In genomic region chr2:29889991-29890833, GRCm38 (mm10) we compare ENCODE assay signal across 8 mouse cellular contexts. TPM values are rescaled to one million over a fixed set of nuclear protein-coding genes. Genes with fewer than 3 reads are reported as not detected.
DNase-seq lines count a peak whose midpoint lies in the region; ATAC-seq and TF ChIP-seq lines count a peak whose summit lies in the region.

No protein-coding gene starts in this region.

- ATAC-seq in forebrain, embryonic 14.5 days = peak; percentile 89
- ATAC-seq in liver, postnatal 0 days = peak; percentile 88
- ATAC-seq in neural tube, embryonic 13.5 days (ENCODE audit: low read depth) = peak; percentile 92

- peak; percentile 14; the same call in 1 of the 2 replicates for TF ChIP-seq EP300 in liver, postnatal 0 days (IDR thresholded peaks at IDR 0.05; ENCODE audit: low read depth)

- no peaks in the 10 kb centered on the region for H3K9me3 ChIP-seq in ES-E14 (ENCODE audit: control insufficient read depth, insufficient read depth, low read depth, low read length)
- no peaks in the 10 kb centered on the region for H3K9me3 ChIP-seq in forebrain, embryonic 14.5 days (replicated peaks; ENCODE audit: control insufficient read depth, low read length)
- H3K9me3 ChIP-seq in liver, postnatal 0 days (ENCODE audit: low read length) = no peaks in the 10 kb centered on the region
- no peaks in the 10 kb centered on the region for H3K9me3 ChIP-seq in neural tube, embryonic 13.5 days

- H3K36me3 ChIP-seq in ES-E14 (ENCODE audit: control insufficient read depth, insufficient read depth, low read length, poor library complexity, severe bottlenecking) = peaks cover 31% of the 10 kb centered on the region
- H3K36me3 ChIP-seq in forebrain, embryonic 14.5 days (ENCODE audit: control insufficient read depth, insufficient read depth, low read length) = peaks cover 34% of the 10 kb centered on the region
- peaks cover 37% of the 10 kb centered on the region for H3K36me3 ChIP-seq in liver, postnatal 0 days (replicated peaks; ENCODE audit: insufficient read depth, low read length)
- peaks cover 39% of the 10 kb centered on the region for H3K36me3 ChIP-seq in neural tube, embryonic 13.5 days
- H3K36me3 ChIP-seq in testis, adult 2 months (ENCODE audit: control insufficient read depth, insufficient read depth, low read length) = peaks cover 8% of the 10 kb centered on the region

- peak overlapping the region; percentile 80 for H3K27ac ChIP-seq in ES-E14 (ENCODE audit: insufficient read depth, low read depth, low read length, poor library complexity, severe bottlenecking)
- H3K27ac ChIP-seq in forebrain, embryonic 14.5 days (ENCODE audit: low read depth, low read length) = peak overlapping the region; percentile 78
- H3K27ac ChIP-seq in liver, postnatal 0 days (ENCODE audit: low read depth) = peak overlapping the region; percentile 97
- H3K27ac ChIP-seq in neural tube, embryonic 13.5 days (replicated peaks) = peak overlapping the region; percentile 90
- peak overlapping the region; percentile 98 for H3K27ac ChIP-seq in testis, adult 2 months (ENCODE audit: control insufficient read depth, insufficient read depth, low read depth, low read length)

- peaks cover 5% of the 10 kb centered on the region; the same call in 1 of the 2 replicates for H3K27me3 ChIP-seq in forebrain, embryonic 14.5 days (replicated peaks; ENCODE audit: control insufficient read depth, insufficient read depth, low read length)
- H3K27me3 ChIP-seq in liver, postnatal 0 days (ENCODE audit: insufficient read depth, low read length) = no peaks in the 10 kb centered on the region
- H3K27me3 ChIP-seq in neural tube, embryonic 13.5 days = no peaks in the 10 kb centered on the region
- H3K27me3 ChIP-seq in testis, adult 2 months (ENCODE audit: control insufficient read depth, insufficient read depth, low read length) = no peaks in the 10 kb centered on the region

- in situ Hi-C loops in ES-E14 (cut with MboI; ENCODE audit: low sequenced_read_pairs in 2 of 2, unreplicated experiment in 2 of 2) = no loop called here

- DNase-seq in ES-E14 (ENCODE audit: low read depth, low spot score) = peak; percentile 89
- peak; percentile 89 for DNase-seq in cerebellum, adult 11 months
- DNase-seq in forebrain, embryonic 14.5 days (ENCODE audit: low spot score) = peak; percentile 89
- DNase-seq in heart, postnatal 14 days = peak; percentile 77 to 82
- DNase-seq in layer of hippocampus, adult 11-12 months (ENCODE audit: low spot score) = peak; percentile 83
- DNase-seq in liver, postnatal 0 days = peak; percentile 93

- under 1% methylated on average over 60 of the region's 61 CpGs for WGBS in forebrain, embryonic 14.5 days
- 2% methylated on average over 59 of the region's 61 CpGs for WGBS in liver, postnatal 0 days (ENCODE audit: insufficient replicate concordance)
- 1% methylated on average over 54 of the region's 61 CpGs for WGBS in neural tube, embryonic 13.5 days

- H3K4me3 ChIP-seq in ES-E14 (ENCODE audit: insufficient read depth in 1 of 2, low read depth in 1 of 2, low read length in 2 of 2, poor library complexity in 1 of 2, severe bottlenecking in 1 of 2) = peak overlapping the region; percentile 92 to 98
- peak overlapping the region; percentile 79 for H3K4me3 ChIP-seq in forebrain, embryonic 14.5 days (ENCODE audit: low read depth, low read length)
- peak overlapping the region; percentile 99 for H3K4me3 ChIP-seq in liver, postnatal 0 days (ENCODE audit: low read depth, low read length)
- peak overlapping the region; percentile 98 for H3K4me3 ChIP-seq in neural tube, embryonic 13.5 days
- peak overlapping the region; percentile 96 for H3K4me3 ChIP-seq in testis, adult 2 months (ENCODE audit: control insufficient read depth, low read depth, low read length)

- peak overlapping the region; percentile 87 for H3K4me2 ChIP-seq in forebrain, embryonic 14.5 days (ENCODE audit: low read length)
- H3K4me2 ChIP-seq in liver, postnatal 0 days (ENCODE audit: low read depth, low read length) = peak overlapping the region; percentile 85
- H3K4me2 ChIP-seq in neural tube, embryonic 13.5 days = peak overlapping the region; percentile 93

- no peak for TF ChIP-seq POLR2A in testis, adult 2 months (IDR thresholded peaks at IDR 0.05; ENCODE audit: control insufficient read depth, low read depth, low read length)

- intact Hi-C loops in heart, postnatal 14 days (cut with DNase I) = no loop called here

- peaks cover 0 to 13% of the 10 kb centered on the region in 2 experiments; a peak in 1 of 4 replicates for H3K4me1 ChIP-seq in ES-E14 (ENCODE audit: control insufficient read depth in 2 of 2, insufficient read depth in 2 of 2, low read length in 2 of 2, poor library complexity in 1 of 2)
- H3K4me1 ChIP-seq in forebrain, embryonic 14.5 days (ENCODE audit: control insufficient read depth, insufficient read depth, low read length) = peaks cover 8% of the 10 kb centered on the region
- peaks cover 19% of the 10 kb centered on the region for H3K4me1 ChIP-seq in liver, postnatal 0 days (ENCODE audit: insufficient read depth)
- peaks cover 19% of the 10 kb centered on the region for H3K4me1 ChIP-seq in neural tube, embryonic 13.5 days (replicated peaks)
- H3K4me1 ChIP-seq in testis, adult 2 months (ENCODE audit: control insufficient read depth, insufficient read depth, low read length) = peaks cover 12% of the 10 kb centered on the region

- TF ChIP-seq CTCF in liver, postnatal 0 days (IDR thresholded peaks at IDR 0.05; ENCODE audit: low read depth) = peak; percentile 76
- peak; percentile 44; the same call in 1 of the 2 replicates for TF ChIP-seq CTCF in testis, adult 2 months (IDR thresholded peaks at IDR 0.05; ENCODE audit: control insufficient read depth, insufficient read depth, insufficient replicate concordance, low read depth, low read length)

- peak overlapping the region; percentile 96 for H3K9ac ChIP-seq in ES-E14 (ENCODE audit: insufficient read depth, low read depth, low read length, poor library complexity, severe bottlenecking)
- H3K9ac ChIP-seq in forebrain, embryonic 14.5 days (ENCODE audit: low read length) = peak overlapping the region; percentile 85
- peak overlapping the region; percentile 99 for H3K9ac ChIP-seq in liver, postnatal 0 days (replicated peaks)
- peak overlapping the region; percentile 95 for H3K9ac ChIP-seq in neural tube, embryonic 13.5 days

TF ChIP-seq in ES-E14, 5 proteins besides CTCF, POLR2A, EP300 and RAD21:
- TF ChIP-seq CHD2 (IDR thresholded peaks at IDR 0.05; ENCODE audit: low read depth, low read length) (no peak), HCFC1 (IDR thresholded peaks at IDR 0.05; ENCODE audit: borderline replicate concordance, insufficient read depth, low read length) (peak; percentile 32; the same call in 1 of the 2 replicates)

RNA-seq across cellular contexts. Expression of gene Odf2, which starts 1.2 kb away (rescaled TPM):
- 123 and 217 TPM in 2 replicates for total RNA-seq in ES-E14 (2012; rRNA removed)
- polyA plus RNA-seq in forebrain, embryonic 14.5 days (2014; fragmentation: Nextera tagmentation; extraction: Ambion mirVana) = 36.4 and 43.6 TPM in 2 replicates
- 10 to 100 TPM; 24.5 to 29.1 TPM for total RNA-seq in heart, postnatal 14 days (2021)
- polyA plus RNA-seq in liver, postnatal 0 days (2015; fragmentation: Nextera tagmentation; extraction: Ambion mirVana) = 19.0 and 22.1 TPM in 2 replicates
- 65.6 and 68.1 TPM in 2 replicates for polyA plus RNA-seq in neural tube, embryonic 13.5 days (2015; fragmentation: Nextera tagmentation; extraction: Ambion mirVana)
- polyA plus RNA-seq in testis, adult 2 months (2012; rRNA removed) = 1,873 and 2,193 TPM in 2 replicates

RNA-seq across cellular contexts. Expression of gene Cercam, which starts 21.2 kb away (rescaled TPM):
- total RNA-seq in ES-E14 (2012; rRNA removed) = 15.8 and 24.5 TPM in 2 replicates
- polyA plus RNA-seq in forebrain, embryonic 14.5 days (2014; fragmentation: Nextera tagmentation; extraction: Ambion mirVana) = 3.1 and 3.9 TPM in 2 replicates
- 10 to 100 TPM in 1 of 2 experiments, 1 to 10 TPM in 1; 9.3 to 10.3 TPM for total RNA-seq in heart, postnatal 14 days (2021)
- 9.0 and 10.0 TPM in 2 replicates for polyA plus RNA-seq in liver, postnatal 0 days (2015; fragmentation: Nextera tagmentation; extraction: Ambion mirVana)
- polyA plus RNA-seq in neural tube, embryonic 13.5 days (2015; fragmentation: Nextera tagmentation; extraction: Ambion mirVana) = 24.8 and 25.5 TPM in 2 replicates
- 8.9 and 10.1 TPM in 2 replicates for polyA plus RNA-seq in testis, adult 2 months (2012; rRNA removed)

RNA-seq across cellular contexts. Expression of gene Gle1, which starts 45.0 kb away (rescaled TPM):
- 64.8 and 69.0 TPM in 2 replicates for total RNA-seq in ES-E14 (2012; rRNA removed)
- 54.0 and 63.3 TPM in 2 replicates for polyA plus RNA-seq in forebrain, embryonic 14.5 days (2014; fragmentation: Nextera tagmentation; extraction: Ambion mirVana)
- total RNA-seq in heart, postnatal 14 days (2021) = 10 to 100 TPM; 25.1 to 25.2 TPM
- 13.4 and 14.7 TPM in 2 replicates for polyA plus RNA-seq in liver, postnatal 0 days (2015; fragmentation: Nextera tagmentation; extraction: Ambion mirVana)
- 72.3 and 74.1 TPM in 2 replicates for polyA plus RNA-seq in neural tube, embryonic 13.5 days (2015; fragmentation: Nextera tagmentation; extraction: Ambion mirVana)
- 31.4 and 36.0 TPM in 2 replicates for polyA plus RNA-seq in testis, adult 2 months (2012; rRNA removed)

Comparison
In these comparisons a context has a peak if more than half of its experiments do, and no peak if none do; other contexts are left out.
1. Peak in every context shown above with its lines: DNase-seq, ATAC-seq, H3K4me3 ChIP-seq and H3K27ac ChIP-seq.
2. RNA of gene Odf2, which starts 1.2 kb away (polyA plus RNA-seq): 1,873 to 2,193 TPM in testis, adult 2 months; 65.6 to 68.1 TPM in neural tube, embryonic 13.5 days, 36.4 to 43.6 TPM in forebrain, embryonic 14.5 days and 19.0 to 22.1 TPM in liver, postnatal 0 days; every median in the first group is over 10 times any median in the second.